Mouse (Mus musculus) brain, embryonic 14.5 days (tissue): ENCODE measurements around the gene Mast4. TPM values are rescaled to one million over a fixed set of nuclear protein-coding genes. Genes with fewer than 3 reads are reported as not detected.
A peak's percentile ranks its signal among the peaks of the same experiment; 100 is the strongest.

Experiments used
- DNase-seq: peaks from one replicate; pipeline ENCODE4 v3.0.0-alpha.2; 2011; ENCODE audit warnings: low read depth
- CTCF ChIP-seq: fragments of 200-500 bp; IDR thresholded peaks from 2 replicates; pipeline ENCODE4 v1.5.1; 2012; ENCODE audit warnings: inconsistent platforms, mild to moderate bottlenecking, moderate library complexity, borderline replicate concordance; ENCODE audit not compliant: insufficient read depth, insufficient read length; ENCODE audit errors: extremely low read depth
- POLR2A ChIP-seq: fragments of 200-500 bp; IDR thresholded peaks from 2 replicates; pipeline ENCODE4 v1.6.1; 2012; ENCODE audit warnings: mild to moderate bottlenecking, inconsistent platforms, borderline replicate concordance; ENCODE audit not compliant: poor library complexity, insufficient read depth, insufficient read length, severe bottlenecking; ENCODE audit errors: extremely low read depth
- polyA plus RNA-seq: library from polyadenylated mRNA; depleted of rRNA; stranded (reverse); fragments of >200 nt; gene quantifications from 2 replicates; pipeline ENCODE4 v1.2.3, GENCODE M21; 2012

Mast4 gene
- polyA plus RNA-seq, 1 experiment: 30.7 TPM

- TF ChIP-seq POLR2A (no peak), CTCF (no peak)
- no peak for DNase-seq
These were observed 446.1 kb downstream of the Mast4 start for GRCm38 (mm10) chr13:102888211-102888610.

- no peak for DNase-seq
- TF ChIP-seq POLR2A: no peak
- TF ChIP-seq CTCF: no peak
These were observed 446.8 kb downstream of the Mast4 start for GRCm38 (mm10) chr13:102887534-102887933.

GRCm38 (mm10) chr13:102886788-102887187 lies 447.5 kb downstream of the Mast4 start:
- TF ChIP-seq POLR2A: no peak
- TF ChIP-seq CTCF: no peak
- DNase-seq: no peak

DNA sequence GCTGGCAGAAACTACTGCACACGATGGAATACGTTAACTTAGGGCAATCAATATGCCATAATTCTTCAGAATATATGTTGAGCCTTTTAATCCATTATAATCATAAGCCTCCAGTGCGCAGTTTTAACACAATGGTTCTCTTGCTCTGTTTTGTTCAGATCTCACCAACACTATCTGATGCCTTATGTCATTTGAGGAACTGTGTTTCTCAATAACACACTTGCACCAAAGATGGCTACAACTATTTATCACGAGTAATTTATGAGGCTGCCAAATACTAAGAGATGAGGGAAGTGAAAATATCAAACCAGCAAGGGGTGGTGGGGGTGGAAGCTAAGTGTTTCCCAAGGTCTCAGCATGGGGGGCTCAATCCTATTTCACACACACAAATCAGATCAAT lies 448.1 kb downstream of the Mast4 start:
- no peak for TF ChIP-seq CTCF
- TF ChIP-seq POLR2A: no peak
- no peak for DNase-seq

GRCm38 (mm10) chr13:102880381-102881076 lies 453.8 kb downstream of the Mast4 start:
- TF ChIP-seq POLR2A: no peak
- no peak for TF ChIP-seq CTCF
- DNase-seq: no peak

DNA sequence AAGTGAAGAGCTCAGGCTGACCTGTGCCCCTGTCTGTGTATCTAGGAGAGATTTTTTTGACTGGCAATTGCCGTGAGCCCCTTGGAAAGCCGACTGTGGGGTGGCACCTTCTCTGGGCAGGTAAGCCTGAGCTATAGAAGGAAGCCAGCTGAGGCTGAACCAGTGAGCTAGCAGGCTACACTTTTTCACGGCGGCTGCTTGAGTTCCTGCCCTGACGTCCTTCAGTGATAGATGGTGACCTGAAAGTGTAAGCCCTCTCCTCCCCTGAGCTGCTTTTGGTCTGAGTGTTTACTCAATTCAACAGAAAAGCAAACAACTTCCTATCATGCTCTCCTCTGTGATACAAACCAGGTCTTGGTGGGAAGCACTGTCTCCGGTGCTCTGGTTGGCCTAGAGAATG lies 455.7 kb downstream of the Mast4 start:
- DNase-seq: no peak
- TF ChIP-seq CTCF (no peak), POLR2A (no peak)

- DNase-seq: no peak
- TF ChIP-seq POLR2A (no peak), CTCF (no peak)
These were observed 456.5 kb downstream of the Mast4 start for GRCm38 (mm10) chr13:102877766-102878325.

DNA sequence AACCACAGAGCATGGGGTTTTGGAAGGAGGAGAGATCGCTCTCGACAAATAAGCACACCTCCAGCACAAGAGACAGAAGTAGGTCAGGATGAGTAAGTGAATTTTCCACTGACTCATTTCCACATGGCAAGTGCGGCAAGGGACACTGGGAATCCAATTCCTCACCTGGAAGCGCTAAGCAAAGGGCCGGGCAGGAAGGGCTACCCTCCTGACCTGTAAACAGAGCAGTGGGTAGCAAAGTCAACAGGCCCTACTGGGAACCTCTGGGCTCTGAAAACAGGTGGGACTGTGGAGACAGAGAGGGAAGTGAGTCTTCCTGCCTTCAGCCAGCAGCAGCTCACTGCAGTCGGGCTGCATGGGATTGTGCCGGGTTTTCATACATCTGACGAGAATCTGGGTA lies 457.1 kb downstream of the Mast4 start:
- no peak for TF ChIP-seq CTCF
- TF ChIP-seq POLR2A: no peak
- no peak for DNase-seq

GRCm38 (mm10) chr13:102875520-102875919 lies 458.8 kb downstream of the Mast4 start:
- DNase-seq: no peak
- TF ChIP-seq CTCF (no peak), POLR2A (no peak)

GRCm38 (mm10) chr13:102875144-102875476 lies 459.2 kb downstream of the Mast4 start:
- DNase-seq: no peak
- no peak for TF ChIP-seq POLR2A
- TF ChIP-seq CTCF: no peak

- peak; percentile 76 for DNase-seq
- TF ChIP-seq POLR2A: no peak
- no peak for TF ChIP-seq CTCF
These were observed 459.7 kb downstream of the Mast4 start for GRCm38 (mm10) chr13:102874465-102875143.

- TF ChIP-seq POLR2A (no peak), CTCF (no peak)
- no peak for DNase-seq
These were observed 460.8 kb downstream of the Mast4 start for GRCm38 (mm10) chr13:102873412-102874016.
